Mouse (Mus musculus) embryonic stem cell, embryonic (primary cell): ENCODE results near the gene Htra3.

Experiments used
- CTCF ChIA-PET, 4 experiments: fragments of 300-600 bp in 2 of 4; fragments of 350-600 bp in 2 of 4; sonication (Branson Sonifier 250); formaldehyde crosslinking; loops; one replicate each; lab custom pipeline; 2022; ENCODE audit warnings: inconsistent platforms in 2 of 4; lab: Charles Lee
- POLR2A ChIA-PET, 4 experiments: fragments of 300-600 bp in 2 of 4; fragments of 350-600 bp in 2 of 4; sonication (Branson Sonifier 250); formaldehyde crosslinking; loops; one replicate each; lab custom pipeline; 2022; ENCODE audit warnings: antibody characterized with exemption in 4 of 4, inconsistent platforms in 1 of 4; lab: Charles Lee

Gene Htra3

DNA sequence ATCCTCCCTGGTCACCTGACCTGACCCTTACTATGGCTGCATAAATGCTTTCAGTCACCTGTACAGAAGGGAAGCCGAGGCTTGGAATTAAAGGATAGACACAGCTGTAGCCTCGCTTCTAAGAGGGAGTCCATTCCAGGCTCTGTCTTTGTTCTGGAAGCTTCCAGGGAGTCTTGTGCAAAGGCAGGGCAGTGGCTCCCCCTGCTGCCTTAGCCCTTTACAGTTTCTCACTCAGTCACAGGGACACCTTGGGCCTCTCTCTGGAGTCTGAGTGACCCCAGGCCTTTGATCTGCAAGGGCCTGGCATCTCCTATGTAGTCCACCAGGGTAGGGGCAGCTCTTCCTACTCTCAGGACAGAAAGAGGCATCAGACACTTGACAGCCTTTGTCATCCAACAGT is 1.4 kb upstream of the Htra3 start:
- CTCF ChIA-PET, result interaction anchor here (0.7 to 1.8 kb wide), 9 partner anchors 10 to 499 kb away, joined by 3 to 7 read pairs (median 3); no protein-coding TSS in a partner anchor

DNA sequence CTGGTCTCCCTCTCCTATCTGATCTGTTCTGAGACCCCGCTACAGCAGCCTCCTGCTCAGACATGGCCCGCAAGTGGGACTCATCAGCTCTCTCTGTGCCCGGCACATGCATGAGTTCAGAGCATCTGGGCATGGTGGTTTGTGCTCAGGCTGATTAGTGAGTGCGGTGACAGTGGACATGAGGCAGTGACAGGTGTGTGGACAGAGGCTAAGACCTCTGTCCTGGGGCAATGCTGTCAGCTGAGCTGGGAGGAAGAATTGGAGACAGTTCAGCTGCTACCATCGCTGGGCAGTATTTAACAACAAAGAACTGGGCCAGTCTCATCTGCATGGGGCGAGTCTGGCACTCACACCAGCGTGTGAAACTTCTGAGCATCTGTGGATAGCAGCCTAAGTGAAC is 2.6 kb downstream of the Htra3 start:
- ChIA-PET CTCF (interaction anchor here in 2 of 4 experiments (0.6 to 1.6 kb wide), 3 partner anchors 13 to 37 kb away, joined by 3 to 4 read pairs (median 3); no protein-coding TSS in a partner anchor), POLR2A (interaction anchor here in 1 of 4 experiments (1.0 kb wide), 1 partner anchor 11 kb away, joined by 3 read pairs; no protein-coding TSS in a partner anchor)

More for the DNA sequence above, 1.4 kb upstream of the Htra3 start:
- POLR2A ChIA-PET, result no interaction called here

DNA sequence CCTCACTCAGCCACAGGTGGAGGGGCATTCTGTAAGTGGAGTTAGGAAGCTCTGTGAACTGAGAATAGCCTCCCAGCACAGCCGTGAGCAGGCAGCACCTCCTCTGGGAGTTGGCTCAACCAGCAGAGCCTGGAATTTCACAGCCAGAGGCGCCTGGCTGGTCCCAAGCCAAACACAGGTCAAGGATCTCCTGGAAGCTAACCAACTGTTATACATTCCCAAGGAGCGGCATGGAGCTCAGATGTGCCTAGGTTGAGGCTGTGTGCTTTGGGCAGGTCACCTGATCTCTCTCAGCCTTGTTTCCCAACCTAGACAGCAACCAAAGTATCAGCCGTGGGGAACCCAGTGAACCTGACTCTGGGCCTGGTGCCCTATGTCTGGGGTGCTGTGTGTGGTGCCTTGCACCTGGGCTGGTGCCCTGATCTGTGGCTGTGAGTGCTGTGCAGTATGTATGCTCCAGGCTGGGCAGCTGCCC is 5.5 kb downstream of the Htra3 start:
- ChIA-PET POLR2A (no interaction called here), CTCF (interaction anchor here in 2 of 4 experiments (1.2 to 1.8 kb wide), 2 partner anchors 78 to 79 kb away, joined by 4 to 8 read pairs; no protein-coding TSS in a partner anchor)

DNA sequence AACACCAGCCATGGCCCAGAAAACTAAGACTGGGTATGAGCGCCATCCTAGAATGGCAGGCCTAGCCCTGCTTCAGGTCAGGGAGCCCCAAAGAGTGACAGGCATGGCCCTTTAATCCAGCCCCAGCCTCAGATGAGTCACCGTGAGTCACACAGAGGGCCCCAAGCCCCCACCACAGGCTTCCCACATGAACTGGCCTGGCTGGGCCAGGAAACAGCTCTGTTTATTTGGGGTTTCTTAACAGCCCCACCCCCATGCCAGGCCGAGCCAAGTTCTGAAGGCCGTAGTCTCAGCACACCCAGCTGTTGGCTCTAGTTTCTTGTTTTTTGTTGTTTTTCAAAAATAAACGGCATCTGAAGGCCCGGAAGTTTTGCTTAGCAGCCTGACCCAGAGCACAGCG is 6.5 kb downstream of the Htra3 start:
- ChIA-PET POLR2A (no interaction called here), CTCF (interaction anchor here in 1 of 4 experiments (0.8 to 1.0 kb wide), 2 partner anchors 17 to 27 kb away, joined by 3 read pairs; no protein-coding TSS in a partner anchor)

DNA sequence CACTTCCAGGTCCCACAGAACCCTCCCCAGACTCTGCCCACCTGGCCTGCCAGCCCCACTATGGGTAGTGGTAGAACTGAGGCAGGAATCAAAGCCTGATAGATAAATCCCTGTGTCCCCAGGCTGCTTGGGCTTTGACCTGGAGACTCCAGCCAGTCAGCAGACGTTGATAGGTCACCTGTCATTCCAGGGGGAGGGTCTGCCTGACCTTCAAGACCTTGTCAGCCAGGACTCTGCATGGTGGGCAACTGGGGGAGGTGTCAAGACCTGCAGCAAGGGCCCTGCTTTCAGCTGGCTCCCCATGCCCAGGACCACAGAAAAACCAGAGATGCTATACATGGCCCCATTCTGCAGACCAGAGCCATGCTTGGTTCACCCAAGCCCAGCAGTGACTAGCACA is 7.0 kb downstream of the Htra3 start:
- ChIA-PET CTCF (interaction anchor here in 2 of 4 experiments (0.6 to 1.0 kb wide), 3 partner anchors 16 to 238 kb away, joined by 3 read pairs; no protein-coding TSS in a partner anchor), POLR2A (no interaction called here)

DNA sequence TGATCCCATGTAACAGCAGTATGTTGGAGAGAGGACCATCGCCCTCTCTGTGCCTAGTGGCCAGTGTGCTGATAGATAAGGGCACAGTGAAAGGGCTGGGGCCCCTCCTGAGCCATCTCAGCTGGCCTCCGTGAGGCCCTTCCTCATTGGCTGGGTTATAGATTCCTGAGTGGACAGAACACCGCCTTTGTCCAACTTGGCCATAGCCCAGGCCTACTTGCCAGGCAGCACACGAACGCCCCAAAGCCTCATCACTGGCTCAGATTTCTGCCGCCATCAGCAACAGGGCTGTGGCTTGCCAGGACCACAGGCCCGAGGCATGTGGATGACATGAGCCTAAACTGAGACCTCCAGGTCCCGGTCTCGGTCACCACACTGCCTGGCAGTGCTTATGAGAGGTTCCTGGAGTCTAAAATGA is 8.1 kb downstream of the Htra3 start:
- POLR2A ChIA-PET, result no interaction called here
- CTCF ChIA-PET, result interaction anchor here in 3 of 4 experiments (0.5 to 1.6 kb wide), 6 partner anchors 19 to 306 kb away, joined by 3 to 5 read pairs (median 4); no protein-coding TSS in a partner anchor

DNA sequence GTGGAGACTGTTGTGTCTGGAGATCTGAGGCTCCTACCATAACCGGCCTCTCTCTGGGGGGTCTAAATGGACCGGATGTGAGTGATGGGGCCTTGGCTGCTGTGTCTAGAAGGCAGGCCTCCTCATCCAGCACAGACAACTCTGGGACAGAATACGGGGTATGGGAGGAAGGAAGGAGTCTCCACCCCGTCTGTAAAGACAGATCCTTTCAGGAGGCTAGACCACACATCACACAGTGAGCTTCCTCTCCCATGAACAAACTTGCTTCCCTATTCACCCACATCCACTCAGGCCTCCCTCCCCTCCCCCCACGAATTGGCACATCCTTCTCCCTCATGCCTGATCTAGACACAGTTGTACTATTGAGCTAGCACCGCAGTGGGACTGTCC is 9.2 kb downstream of the Htra3 start:
- ChIA-PET CTCF (interaction anchor here (0.6 to 1.6 kb wide), 16 partner anchors 10 to 188 kb away, joined by 3 to 6 read pairs (median 4); no protein-coding TSS in a partner anchor), POLR2A (interaction anchor here in 2 of 4 experiments (0.6 to 1.6 kb wide), 9 partner anchors 9 to 125 kb away, joined by 3 to 8 read pairs (median 3); partner anchors contain the start of genes Htra3 (in 1 of the 2) and Trmt44 (in 1 of the 2))

DNA sequence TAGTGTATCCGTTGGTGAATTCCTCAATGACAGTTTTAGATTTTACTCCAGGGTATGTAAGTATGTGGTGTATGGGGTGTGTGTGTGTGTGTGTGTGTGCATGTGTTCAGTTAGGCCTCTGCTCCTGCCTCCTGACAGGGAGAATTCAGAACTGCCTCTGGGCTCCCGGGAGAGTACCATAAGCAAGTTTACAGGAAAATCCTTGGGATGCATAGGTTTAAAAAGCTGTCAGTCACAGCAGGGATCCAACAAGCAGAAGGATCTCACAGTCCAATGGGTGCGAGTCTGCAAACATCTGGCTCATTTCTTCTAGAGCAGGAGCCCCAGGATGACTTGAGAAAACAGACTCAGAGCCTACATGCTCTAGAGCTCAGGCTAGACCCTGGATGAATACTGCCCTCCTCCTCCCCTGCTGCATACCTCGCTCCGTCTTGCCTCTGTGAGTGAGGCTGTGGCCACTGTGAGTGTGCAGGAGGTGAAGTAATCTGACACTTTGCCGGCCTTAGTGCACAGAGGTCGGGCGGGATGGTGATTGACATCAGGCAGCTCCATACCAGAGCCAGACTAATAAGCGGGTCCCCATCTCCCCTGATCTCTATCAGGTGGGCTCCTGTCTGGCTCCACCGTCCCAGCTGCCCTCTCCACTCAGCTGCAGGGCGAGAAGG is 9.7 kb downstream of the Htra3 start:
- POLR2A ChIA-PET, result interaction anchor here in 2 of 4 experiments (0.7 to 1.6 kb wide), 7 partner anchors 9 to 118 kb away, joined by 3 to 6 read pairs (median 3); partner anchors contain the start of genes Htra3 (in 1 of the 2) and Trmt44 (in 1 of the 2)
- CTCF ChIA-PET, result interaction anchor here (0.6 to 1.6 kb wide), 13 partner anchors 14 to 188 kb away, joined by 3 to 6 read pairs (median 4); no protein-coding TSS in a partner anchor

DNA sequence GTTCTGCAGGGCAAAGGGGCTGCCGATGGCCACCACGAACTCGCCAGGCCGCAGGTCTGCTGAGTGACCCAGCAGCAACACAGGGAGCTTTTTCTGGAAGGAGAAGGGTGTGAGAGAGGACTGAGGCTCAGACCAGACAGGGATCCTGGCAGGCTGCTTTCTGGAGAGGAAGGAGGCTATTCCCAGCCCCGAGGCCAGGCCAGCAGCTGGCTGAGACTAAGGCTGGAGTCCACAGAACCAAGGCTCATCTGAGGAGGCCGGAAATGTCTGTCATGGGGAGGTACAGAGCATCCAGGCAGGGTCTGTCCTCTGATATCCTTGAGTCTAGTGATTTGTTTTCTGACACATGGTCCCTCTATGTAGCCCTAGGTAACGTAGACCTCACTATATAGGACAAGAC is 13.4 kb downstream of the Htra3 start:
- POLR2A ChIA-PET, result interaction anchor here in 1 of 4 experiments (0.5 to 0.8 kb wide), 2 partner anchors 11 to 46 kb away, joined by 3 read pairs; no protein-coding TSS in a partner anchor
- CTCF ChIA-PET, result interaction anchor here in 2 of 4 experiments (0.7 to 1.4 kb wide), 4 partner anchors 10 to 730 kb away, joined by 4 to 5 read pairs (median 4); no protein-coding TSS in a partner anchor

DNA sequence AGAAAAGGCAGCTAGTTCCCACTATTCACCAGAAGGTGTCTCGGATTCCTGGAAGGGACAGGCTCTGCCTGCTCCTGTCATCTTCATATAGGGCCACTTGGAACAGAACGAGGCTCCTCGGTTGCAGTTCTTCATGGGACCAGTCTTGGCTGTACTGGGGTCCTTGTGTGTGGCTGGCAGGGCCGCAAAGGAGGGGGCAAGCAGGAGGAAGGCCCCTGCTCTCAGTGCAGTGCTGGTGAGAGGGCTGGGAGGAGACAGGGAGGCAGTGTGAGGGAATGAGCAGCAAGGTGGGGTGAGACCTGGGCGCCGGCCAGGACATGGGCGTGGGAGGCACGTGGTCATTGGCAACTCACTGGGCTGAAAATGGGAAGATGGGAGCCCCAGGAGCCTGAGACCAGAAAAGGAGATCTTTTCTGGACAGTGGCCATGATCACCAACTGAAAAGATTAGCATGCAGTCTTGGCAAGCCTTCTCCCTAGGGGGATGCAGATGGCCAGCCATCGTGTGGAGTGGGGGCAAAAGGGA is 17.5 kb downstream of the Htra3 start:
- POLR2A ChIA-PET, result no interaction called here
- CTCF ChIA-PET, result interaction anchor here in 1 of 4 experiments (1.2 kb wide), 1 partner anchor 52 kb away, joined by 3 read pairs; no protein-coding TSS in a partner anchor

DNA sequence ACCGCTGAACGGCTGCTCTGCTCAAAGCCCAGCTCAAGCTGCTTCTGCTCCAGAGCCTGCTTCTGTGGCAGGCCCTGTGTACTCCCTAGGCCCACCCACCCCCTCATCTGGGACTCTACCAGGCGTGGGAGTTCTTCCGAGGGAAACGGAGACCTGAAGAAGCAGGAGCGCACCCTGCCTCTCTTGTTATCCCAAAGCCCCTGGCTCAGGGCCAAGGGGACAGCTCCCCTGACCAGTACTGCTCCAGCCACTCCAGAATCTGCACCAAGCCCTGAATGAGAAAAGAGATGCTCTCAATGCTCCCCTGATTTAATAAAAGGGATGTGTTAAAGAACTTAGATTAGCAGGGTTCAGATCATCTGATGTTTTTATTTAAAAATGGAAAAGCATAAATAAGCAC is 18.4 kb downstream of the Htra3 start:
- ChIA-PET CTCF (interaction anchor here in 3 of 4 experiments (0.6 to 2.4 kb wide), 5 partner anchors 9 to 255 kb away, joined by 3 to 7 read pairs (median 3); no protein-coding TSS in a partner anchor), POLR2A (no interaction called here)

DNA sequence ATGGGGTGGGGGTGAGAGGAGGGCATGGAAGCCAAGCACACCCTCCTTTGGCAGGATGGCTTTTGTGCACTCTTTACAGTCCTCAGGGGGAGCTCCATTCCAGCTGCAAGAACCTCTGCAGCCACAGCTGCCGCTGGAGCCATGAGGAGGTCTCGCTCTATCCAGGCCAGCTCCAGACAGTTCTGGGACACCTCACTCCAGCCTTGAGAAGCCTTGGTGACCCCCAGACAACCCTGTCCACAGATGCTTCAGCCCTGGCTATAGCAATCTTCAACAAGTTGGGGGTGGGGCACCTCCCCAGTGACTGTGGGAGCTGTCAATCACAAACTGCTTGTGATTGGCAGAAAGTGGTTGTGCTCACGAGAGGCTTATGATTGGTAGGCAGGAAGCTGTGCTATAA is 20.1 kb downstream of the Htra3 start:
- POLR2A ChIA-PET, result interaction anchor here in 2 of 4 experiments (0.5 to 0.6 kb wide), 3 partner anchors 30 to 1357 kb away, joined by 3 to 6 read pairs (median 4); no protein-coding TSS in a partner anchor
- CTCF ChIA-PET, result interaction anchor here in 1 of 4 experiments (1.4 to 2.4 kb wide), 2 partner anchors 7 to 32 kb away, joined by 4 to 7 read pairs; no protein-coding TSS in a partner anchor

DNA sequence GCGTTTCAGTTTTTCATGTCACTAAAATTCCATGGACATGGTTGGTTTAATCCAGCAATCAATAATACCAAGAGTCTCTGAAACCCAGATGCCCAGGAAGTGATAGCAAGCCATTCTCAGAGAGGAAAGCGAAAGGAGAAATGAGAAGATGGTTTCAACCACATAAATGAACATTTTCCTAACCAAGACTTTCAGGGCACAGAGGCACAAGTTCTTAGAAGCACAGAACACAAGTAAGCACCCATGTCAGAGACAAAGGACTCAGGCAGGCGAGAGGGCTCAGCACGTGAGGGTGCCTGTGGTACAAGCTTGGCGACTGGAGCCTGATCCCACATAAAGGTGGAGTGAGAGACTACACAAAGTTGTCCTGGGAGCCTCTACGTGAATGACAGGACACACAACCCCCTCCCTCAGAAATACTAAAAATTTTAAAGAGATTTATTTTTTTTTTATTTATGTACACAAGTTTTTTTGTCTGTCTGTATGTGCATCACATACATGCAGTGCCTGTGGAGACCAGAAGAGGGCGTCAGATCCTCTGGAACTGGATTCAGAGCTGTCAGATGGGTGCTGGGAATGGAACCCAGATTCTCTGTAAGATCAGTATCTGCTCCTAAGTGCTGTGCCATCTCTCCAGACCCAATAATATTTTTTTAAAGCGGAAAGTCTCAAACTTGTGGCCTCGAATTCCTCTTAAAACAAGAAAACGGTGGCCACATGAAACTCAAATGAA is 23.7 kb downstream of the Htra3 start:
- ChIA-PET CTCF (interaction anchor here (0.6 to 2.1 kb wide), 20 partner anchors 8 to 203 kb away, joined by 3 to 13 read pairs (median 4); no protein-coding TSS in a partner anchor), POLR2A (interaction anchor here in 3 of 4 experiments (0.6 to 2.3 kb wide), 3 partner anchors 14 to 128 kb away, joined by 3 to 6 read pairs (median 3); partner anchors contain the start of gene Ablim2 (in 1 of the 3))

DNA sequence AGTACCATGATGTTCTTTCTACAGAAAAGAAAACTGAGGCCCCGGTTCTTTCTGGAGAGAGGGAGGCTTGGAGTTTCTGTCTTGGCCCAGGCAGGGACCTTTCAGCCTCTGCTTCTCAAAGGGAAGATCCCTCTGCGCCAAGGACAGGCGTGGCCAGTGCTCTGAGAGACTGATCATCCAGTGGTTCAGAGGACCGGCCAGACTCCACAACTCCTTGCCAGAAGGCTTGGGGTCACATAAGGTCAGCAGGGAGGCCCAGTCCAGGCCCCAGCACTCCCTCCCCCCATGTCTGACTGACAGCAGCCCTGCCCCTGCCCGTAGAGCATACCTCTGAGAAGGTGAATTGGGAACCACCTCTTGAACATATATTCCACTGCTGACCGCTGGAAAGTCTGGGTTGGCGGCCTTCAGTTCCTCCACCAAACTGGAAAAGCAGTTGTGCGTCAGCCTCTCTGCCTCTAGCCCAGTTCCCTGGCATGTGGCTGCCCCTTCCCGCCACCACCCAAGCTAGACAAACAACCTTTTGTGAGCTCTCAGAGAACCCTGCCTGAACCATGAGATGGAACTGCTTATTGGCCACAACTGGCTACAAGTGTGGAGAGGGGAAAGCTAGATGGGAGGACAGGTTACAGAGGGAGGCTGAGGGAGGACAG is 25.7 kb downstream of the Htra3 start:
- ChIA-PET CTCF (interaction anchor here in 1 of 4 experiments (1.1 kb wide), 1 partner anchor 27 kb away, joined by 3 read pairs; no protein-coding TSS in a partner anchor), POLR2A (interaction anchor here in 1 of 4 experiments (0.5 to 0.7 kb wide), 2 partner anchors 24 to 39 kb away, joined by 4 read pairs; no protein-coding TSS in a partner anchor)

DNA sequence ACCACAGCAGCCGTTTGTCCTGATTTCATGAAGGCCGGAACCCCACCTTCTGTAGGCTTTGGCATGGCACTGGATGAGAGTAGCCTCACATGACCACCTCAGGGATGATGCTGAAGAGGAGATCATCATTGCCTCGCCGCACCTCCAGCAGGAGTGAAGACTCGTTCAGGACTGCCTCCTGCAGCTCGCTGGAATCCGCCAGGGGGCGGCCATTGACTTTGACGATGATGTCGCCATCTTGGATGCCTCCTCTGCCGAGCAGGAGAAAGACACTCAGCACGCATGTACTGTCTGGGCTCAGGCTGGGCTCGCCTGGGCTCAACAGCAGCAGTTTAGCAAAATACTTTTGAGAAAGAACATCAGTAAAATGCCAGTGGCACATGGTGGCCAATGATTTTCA is 26.7 kb downstream of the Htra3 start:
- CTCF ChIA-PET, result interaction anchor here (0.8 to 2.1 kb wide), 17 partner anchors 7 to 291 kb away, joined by 3 to 11 read pairs (median 3); no protein-coding TSS in a partner anchor
- POLR2A ChIA-PET, result interaction anchor here in 2 of 4 experiments (0.6 to 1.3 kb wide), 6 partner anchors 15 to 703 kb away, joined by 3 read pairs; partner anchors contain the start of gene Rgs12 (in 1 of the 2)

DNA sequence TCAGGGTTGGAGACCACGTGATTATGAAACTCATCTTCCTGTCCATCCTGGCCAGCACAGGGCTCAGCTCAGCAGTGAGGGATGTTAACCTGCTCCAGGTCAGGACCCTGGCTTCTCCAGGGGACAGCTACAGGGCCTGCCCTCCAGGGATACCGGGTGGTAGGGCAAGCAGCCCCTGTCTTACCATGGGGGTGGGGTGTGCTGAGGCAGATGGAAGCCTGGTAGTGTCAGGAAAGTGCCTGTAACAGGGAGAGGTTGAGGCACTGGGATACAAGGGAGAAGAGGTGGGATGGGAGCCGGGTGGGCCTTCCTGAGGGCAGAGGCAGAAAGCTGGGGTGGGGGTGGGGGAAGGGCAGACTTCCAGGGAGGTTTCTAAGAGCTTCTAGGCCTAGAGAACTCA is 27.3 kb downstream of the Htra3 start:
- POLR2A ChIA-PET, result interaction anchor here in 3 of 4 experiments (0.6 to 1.3 kb wide), 9 partner anchors 16 to 703 kb away, joined by 3 read pairs; partner anchors contain the start of genes Ablim2 (in 1 of the 3) and Rgs12 (in 1 of the 3)
- CTCF ChIA-PET, result interaction anchor here (0.5 to 2.1 kb wide), 20 partner anchors 8 to 291 kb away, joined by 3 to 11 read pairs (median 3); no protein-coding TSS in a partner anchor

DNA sequence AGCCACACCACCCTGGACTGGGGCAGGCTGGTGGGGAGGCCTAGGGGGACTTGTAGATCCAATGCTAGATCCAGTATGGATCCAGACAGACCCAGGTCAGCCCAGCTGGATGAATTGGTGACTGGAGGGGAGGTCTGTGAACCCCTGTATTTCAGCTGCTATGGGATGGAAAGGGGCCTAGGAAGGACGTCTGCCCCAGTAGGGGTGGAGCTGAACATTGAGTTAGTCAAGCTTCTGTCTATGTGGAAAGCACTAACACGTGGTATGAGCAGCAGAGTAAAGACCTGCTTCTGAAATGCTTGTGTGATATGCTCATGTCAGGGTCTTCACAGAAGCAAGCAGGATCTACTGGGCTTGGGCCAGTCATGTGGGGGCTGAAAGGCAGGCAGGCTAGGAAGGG is 31.4 kb downstream of the Htra3 start:
- ChIA-PET CTCF (interaction anchor here in 2 of 4 experiments (1.0 to 1.9 kb wide), 3 partner anchors 8 to 21 kb away, joined by 3 to 6 read pairs (median 3); no protein-coding TSS in a partner anchor), POLR2A (no interaction called here)
